Mouse (Mus musculus): ENCODE data around the gene Sncg.
"Not testable (repeated sequence)": the region's sequence is repeated elsewhere in the genome, so short reads cannot be mapped to it uniquely, and the experiment has no call there.

Sncg gene

GRCm38 (mm10) chr14:34374577-34374976, at the start of gene Sncg:
Gene Sncg (minus strand): TSS chr14:34374789.
- DNase-seq (ENCODE audit: low read depth, low spot score), result no peak

GRCm38 (mm10) chr14:34421078-34421477, 46.5 kb upstream of the Sncg start:
- no peak for DNase-seq (ENCODE audit: low read depth, low spot score)

DNA sequence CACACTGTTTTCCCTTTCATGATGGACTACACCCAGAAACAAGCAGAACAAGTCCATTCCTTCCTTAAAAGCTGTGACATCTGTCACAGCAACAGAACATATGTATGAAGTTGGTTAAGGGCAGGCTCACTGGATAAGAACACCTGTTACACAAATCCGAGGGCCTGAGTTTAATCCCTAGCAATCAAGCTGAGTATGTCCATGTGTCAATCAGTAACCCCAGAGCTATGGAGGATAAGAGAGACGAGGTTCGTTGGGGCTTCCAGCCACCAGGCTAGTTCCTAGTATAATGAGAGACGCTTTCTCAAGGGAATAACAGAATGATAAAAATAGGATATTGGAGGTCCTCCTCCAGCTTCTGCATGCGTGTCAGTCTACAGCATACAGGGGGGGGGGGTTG, 42.9 kb upstream of the Sncg start:
- no peak for DNase-seq (ENCODE audit: low read depth, low spot score)

GRCm38 (mm10) chr14:34416946-34417345, 42.4 kb upstream of the Sncg start:
- not testable (repeated sequence) for DNase-seq (ENCODE audit: low read depth, low spot score)

DNA sequence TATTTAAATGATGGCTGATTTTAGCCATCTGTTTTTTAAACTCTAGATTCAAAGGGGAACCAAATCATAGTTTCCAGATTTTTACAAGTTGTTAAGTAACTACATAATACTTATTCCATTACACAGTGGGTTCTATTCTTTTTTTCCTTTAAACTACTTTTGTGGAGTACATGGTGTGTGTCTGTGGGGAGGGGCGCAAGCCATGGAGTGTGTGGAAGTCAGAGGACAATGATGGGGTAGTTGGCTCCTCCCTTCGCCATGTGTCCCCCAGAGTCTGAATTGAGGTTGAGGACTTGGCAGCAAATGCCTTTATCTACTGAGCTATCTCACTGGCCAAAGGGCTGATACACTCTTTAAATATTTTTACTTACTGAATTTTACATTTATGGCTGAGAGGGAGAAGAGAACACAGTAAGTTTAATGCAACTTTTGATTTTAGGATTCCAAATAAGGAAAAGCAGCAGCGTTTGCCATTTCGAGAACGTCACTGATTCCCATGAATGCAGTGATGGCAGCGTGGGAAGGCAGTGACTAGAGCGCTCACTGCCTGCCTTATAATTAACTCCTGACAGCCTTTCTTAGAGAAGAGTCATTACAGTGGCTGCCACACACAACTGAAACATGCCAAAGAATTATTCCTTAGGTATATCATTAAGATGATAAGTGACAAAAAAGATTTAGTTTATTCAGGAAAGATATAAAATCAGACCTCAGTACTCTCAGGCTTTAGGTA, 37.7 kb upstream of the Sncg start:
- DNase-seq (ENCODE audit: low read depth, low spot score), result peak; percentile 14

DNA sequence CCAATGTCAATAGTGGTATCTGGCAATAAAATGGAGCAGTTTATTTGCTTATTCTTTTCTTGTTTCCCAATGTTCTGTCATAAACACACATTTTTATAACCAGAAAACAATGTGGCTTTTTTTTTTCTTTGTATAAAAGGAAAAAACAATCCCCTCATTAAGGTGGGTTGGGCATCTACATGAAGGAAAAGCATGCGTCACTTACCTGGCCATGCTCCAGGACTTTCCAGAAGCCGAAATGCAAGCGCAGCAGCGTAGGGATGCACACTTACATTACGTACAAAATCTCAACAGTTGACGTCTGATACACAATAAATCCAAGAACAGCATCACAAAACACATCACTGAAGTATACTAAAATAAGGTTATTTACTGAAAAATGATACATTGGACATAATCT, 36.1 kb upstream of the Sncg start:
- no peak for DNase-seq (ENCODE audit: low read depth, low spot score)

- no peak for DNase-seq (ENCODE audit: low read depth, low spot score)
These were observed 28.8 kb upstream of the Sncg start for GRCm38 (mm10) chr14:34403424-34403823.

DNA sequence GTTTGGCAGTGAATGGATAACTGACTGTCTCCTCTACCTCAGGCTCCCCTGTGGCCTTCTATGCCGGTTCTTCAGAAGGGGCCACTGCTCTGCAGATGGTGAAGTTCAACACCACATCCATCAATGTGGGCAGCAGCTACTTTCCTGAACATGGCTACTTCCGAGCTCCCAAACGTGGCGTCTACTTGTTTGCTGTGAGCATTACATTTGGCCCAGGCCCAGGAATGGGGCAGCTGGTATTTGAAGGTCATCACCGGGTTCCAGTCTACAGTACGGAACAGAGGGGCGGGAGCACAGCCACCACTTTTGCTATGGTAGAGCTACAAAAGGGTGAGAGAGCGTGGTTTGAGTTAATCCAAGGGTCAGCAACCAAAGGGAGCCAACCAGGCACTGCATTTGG, 28.3 kb upstream of the Sncg start:
- DNase-seq (ENCODE audit: low read depth, low spot score), result no peak

GRCm38 (mm10) chr14:34401135-34401534, 26.5 kb upstream of the Sncg start:
- no peak for DNase-seq (ENCODE audit: low read depth, low spot score)

- DNase-seq (ENCODE audit: low read depth, low spot score), result no peak
These were observed 25.4 kb upstream of the Sncg start for GRCm38 (mm10) chr14:34400021-34400420.

- no peak for DNase-seq (ENCODE audit: low read depth, low spot score)
These were observed 24.7 kb upstream of the Sncg start for GRCm38 (mm10) chr14:34399301-34399700.

DNA sequence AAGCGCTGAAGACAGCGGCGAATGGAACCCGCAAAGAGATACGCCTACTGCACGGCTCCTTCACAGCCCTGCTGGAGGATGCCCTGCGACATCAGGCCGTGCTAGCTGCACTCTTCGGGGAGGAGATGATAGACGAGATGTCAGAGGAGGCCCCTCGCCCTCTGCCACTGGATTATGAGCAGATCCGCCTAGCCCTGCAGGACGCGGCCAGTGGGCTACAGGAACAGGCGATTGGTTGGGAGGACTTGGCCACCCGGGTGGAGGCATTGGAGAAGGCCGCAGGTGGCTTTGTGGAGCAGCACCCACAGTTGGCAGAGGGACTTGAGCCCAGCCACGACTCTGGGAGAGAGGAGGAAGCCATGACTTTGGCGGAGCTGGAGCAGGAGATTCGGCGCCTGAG, 24.3 kb upstream of the Sncg start:
- no peak for DNase-seq (ENCODE audit: low read depth, low spot score)

GRCm38 (mm10) chr14:34397871-34398270, 23.3 kb upstream of the Sncg start:
- DNase-seq (ENCODE audit: low read depth, low spot score), result no peak

- no peak for DNase-seq (ENCODE audit: low read depth, low spot score)
These were observed 18.7 kb upstream of the Sncg start for GRCm38 (mm10) chr14:34393295-34393694.

- no peak for DNase-seq (ENCODE audit: low read depth, low spot score)
These were observed 8.5 kb upstream of the Sncg start for GRCm38 (mm10) chr14:34382921-34383704.

DNA sequence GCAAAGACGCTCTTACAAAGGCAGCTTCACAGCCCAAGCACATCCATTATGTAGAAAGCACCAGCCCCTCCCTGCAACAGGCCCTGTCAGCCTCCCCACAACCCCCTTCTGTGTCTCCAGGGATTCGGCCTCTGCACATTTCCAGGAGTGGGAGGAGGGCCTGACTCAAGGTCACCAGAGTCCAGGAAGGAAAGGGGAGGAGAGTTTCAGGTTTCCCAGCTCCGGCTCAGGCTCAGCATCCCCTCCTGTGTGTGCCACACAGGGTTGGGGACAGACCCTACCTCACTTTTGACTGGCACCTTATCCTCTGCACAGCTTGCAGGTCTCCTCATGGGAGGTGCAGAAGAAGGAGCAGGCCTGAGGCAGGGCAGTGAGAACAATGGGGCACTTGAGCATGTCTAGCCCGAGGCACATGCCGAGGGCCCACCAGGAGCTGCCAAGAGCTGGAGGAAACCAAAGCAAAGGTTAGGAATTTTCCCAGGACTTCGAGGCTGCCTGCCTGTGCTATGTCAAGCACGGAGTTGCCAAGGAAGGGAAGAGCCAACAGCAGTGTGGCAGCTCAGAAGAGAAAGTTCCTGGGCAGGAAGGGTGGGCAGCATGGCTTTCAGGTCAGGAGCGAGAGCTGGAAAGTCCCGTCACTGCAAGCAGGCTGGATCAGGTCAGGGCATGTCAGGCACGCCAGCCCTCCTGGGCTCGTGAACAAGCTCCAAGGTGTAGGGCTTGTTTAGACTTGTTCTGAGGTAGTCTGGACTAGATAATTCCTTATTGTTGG, 4.2 kb upstream of the Sncg start:
- no peak for DNase-seq (ENCODE audit: low read depth, low spot score)

- DNase-seq (ENCODE audit: low read depth, low spot score), result no peak
These were observed 2.5 kb upstream of the Sncg start for GRCm38 (mm10) chr14:34377121-34377520.

- no peak for DNase-seq (ENCODE audit: low read depth, low spot score)
These were observed 1.4 kb upstream of the Sncg start for GRCm38 (mm10) chr14:34375941-34376340.

GRCm38 (mm10) chr14:34375415-34375904, 871 bp upstream of the Sncg start, which contains the start of gene Mmrn2:
Gene Mmrn2 (plus strand): TSS chr14:34375465.
- no peak for DNase-seq (ENCODE audit: low read depth, low spot score)

DNA sequence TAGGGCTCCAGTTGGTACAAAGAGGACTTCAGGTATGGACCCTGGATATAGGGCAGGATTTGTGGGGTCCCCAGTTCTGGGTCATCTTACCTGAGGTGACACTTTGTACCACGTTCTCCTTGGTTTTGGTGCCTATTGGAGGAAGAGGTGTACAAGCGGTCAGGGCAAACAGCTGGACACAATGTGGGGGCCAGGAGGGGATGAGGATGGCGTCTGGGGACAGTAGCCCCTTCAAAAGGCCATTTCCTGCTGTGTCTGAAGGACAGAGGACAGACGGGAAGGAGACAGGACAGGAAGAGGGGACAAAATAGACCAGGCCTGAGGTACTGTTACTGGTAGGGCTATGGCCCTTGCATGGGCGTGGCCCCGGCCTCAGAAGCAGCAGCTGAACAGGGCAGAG, 1.0 kb downstream of the Sncg start:
- DNase-seq (ENCODE audit: low read depth, low spot score), result no peak

DNA sequence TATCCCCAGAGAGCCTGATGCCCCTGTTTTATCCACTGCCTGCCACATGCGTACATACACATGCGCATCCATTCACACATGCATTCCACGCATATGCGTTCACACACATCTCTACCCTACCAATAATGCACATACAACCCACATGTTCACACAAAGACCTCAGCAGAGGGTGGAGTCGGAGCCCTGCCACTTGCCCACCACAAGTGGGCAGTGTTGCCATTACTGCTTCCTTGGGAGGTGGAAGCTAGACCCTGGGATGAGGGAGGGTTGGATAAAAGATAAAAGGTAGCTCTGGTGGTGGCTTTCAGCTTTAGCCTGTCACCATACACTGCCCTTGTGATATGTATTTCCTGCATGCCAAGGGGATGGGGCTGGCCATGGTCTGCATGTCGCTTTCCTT, 1.9 kb downstream of the Sncg start:
- DNase-seq (ENCODE audit: low read depth, low spot score), result no peak

DNA sequence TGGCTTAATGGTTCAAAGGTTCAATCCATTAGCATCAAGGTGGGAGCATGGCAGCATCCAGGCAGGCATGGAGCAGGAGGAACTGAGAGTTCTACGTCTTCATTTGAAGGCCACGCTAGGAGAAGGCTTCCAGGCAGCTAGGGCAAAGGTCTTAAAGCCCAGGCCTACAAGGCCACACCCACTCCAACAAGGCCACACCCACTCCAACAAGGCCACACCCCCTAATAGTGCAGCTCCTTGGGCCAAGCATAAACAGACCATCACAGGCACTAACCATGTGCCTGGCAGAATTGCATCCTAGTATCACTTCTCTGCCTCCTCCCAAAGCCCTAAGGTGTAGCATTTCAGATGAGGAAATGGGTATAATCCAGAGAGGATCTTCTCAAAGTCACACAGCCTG, 2.8 kb downstream of the Sncg start:
- DNase-seq (ENCODE audit: low read depth, low spot score), result no peak

Measured in brain, embryonic 18.5 days (tissue).